Mouse (Mus musculus) midbrain, embryonic 16.5 days (tissue): ENCODE results near the gene Nkx1-2. TPM values are rescaled to one million over a fixed set of nuclear protein-coding genes. Genes with fewer than 3 reads are reported as not detected.

Experiments used
- ATAC-seq: fragments of 200-750 bp; cut with Nextera tagmentation; 2 replicates; pipeline ENCODE4 v1.8.0; 2017; ENCODE audit warnings: moderate TSS enrichment
- H3K27ac ChIP-seq: fragments of 300-500 bp; sonication (generic); 2 replicates; pipeline ENCODE4 v1.5.1; 2014; ENCODE audit warnings: mild to moderate bottlenecking, low read length, mixed read lengths
- H3K27me3 ChIP-seq: fragments of 300-500 bp; sonication (generic); 2 replicates; pipeline ENCODE4 v1.6.1; 2014; ENCODE audit warnings: low read depth, low read length, mixed read lengths; ENCODE audit not compliant: control insufficient read depth, insufficient read depth
- H3K36me3 ChIP-seq: fragments of 300-500 bp; sonication (generic); 2 replicates; pipeline ENCODE4 v1.6.1; 2014; ENCODE audit warnings: mild to moderate bottlenecking, low read length, moderate library complexity, mixed read lengths; ENCODE audit not compliant: control insufficient read depth, insufficient read depth
- H3K4me1 ChIP-seq: fragments of 300-500 bp; sonication (generic); 2 replicates; pipeline ENCODE4 v1.6.1; 2014; ENCODE audit warnings: mild to moderate bottlenecking, low read length, mixed read lengths; ENCODE audit not compliant: control insufficient read depth, insufficient read depth
- H3K4me2 ChIP-seq: fragments of 300-500 bp; sonication (generic); 2 replicates; pipeline ENCODE4 v1.6.1; 2014; ENCODE audit warnings: mild to moderate bottlenecking, low read length, mixed read lengths
- H3K4me3 ChIP-seq: fragments of 300-500 bp; sonication (generic); 2 replicates; pipeline ENCODE4 v1.5.1; 2014; ENCODE audit warnings: low read depth, mild to moderate bottlenecking, low read length, moderate library complexity, mixed read lengths
- H3K9ac ChIP-seq: fragments of 300-500 bp; sonication (generic); 2 replicates; pipeline ENCODE4 v1.6.1; 2014; ENCODE audit warnings: low read depth, low read length, mixed read lengths
- H3K9me3 ChIP-seq: fragments of 300-500 bp; sonication (generic); replicated peaks from 2 replicates; pipeline ENCODE4 v1.6.1; 2014; ENCODE audit warnings: mild to moderate bottlenecking, low read length, mixed read lengths; ENCODE audit not compliant: control insufficient read depth, poor library complexity, severe bottlenecking
- WGBS: fragments of 180-500 bp; shearing (Covaris S2); extraction: QIAGEN DNeasy Blood & Tissue Kit; methylation state at CpG from one replicate; pipeline ENCODE4 v1.1.7; 2014; 5-methylcytosine and 5-hydroxymethylcytosine counted together
- polyA plus RNA-seq: library from polyadenylated mRNA; unstranded; fragments of >200 nt; fragmentation: Nextera tagmentation; extraction: Ambion mirVana; gene quantifications from 2 replicates; pipeline ENCODE4 v1.2.1, GENCODE M21; 2015

Nkx1-2 gene
- polyA plus RNA-seq, 1 experiment from 2014 or later: 0.38 TPM

DNA sequence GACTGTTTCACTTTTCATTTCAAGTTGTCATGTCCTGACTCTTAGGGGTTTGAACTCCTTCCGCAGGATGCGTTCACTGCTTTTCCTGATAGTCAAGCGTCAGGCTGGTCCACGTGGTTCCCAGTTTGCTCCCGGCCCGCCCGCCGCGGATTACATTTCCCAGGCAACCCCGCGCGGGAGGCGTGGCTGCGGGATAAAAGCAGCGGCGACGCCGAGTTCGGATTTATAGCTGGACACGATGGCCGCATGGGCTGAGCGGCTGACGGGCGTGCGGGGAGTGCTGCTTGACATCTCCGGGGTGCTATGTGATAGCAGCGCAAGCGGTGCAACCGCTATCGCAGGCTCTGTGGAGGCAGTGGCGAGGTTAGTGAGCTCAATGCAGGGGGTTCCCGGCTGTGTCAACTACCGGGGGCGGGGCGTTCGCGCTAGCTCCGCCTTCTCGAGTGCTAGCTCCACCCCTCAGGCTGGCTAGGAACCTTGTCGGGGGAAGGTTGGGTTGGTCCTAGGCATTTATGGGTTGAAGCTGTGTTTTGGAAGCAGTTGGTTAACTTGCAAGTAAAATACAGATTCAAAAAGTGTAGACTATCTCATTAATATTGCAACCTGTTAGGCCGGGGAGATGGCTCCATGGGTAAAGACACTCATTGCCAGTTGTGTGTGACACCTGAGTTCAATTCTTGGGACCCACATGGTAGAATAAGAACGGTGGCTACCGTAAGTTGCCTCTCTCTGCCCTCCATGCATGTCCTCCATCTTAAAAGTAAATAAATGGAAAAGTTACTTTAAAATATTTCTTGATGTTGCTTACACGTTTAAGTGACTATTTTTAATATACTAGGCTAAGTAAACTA, 11.3 kb upstream of the Nkx1-2 start, which contains the start of gene Lhpp:
Lhpp (plus strand) TSS at position 171 of the 851 bp plus-strand sequence.
- Histone ChIP-seq H3K4me3 (peak within 1 kb of the TSS; percentile 56), H3K27ac (peak within 1 kb of the TSS; percentile 40; the same call in 1 of the 2 replicates), H3K4me2 (peak within 1 kb of the TSS; percentile 58), H3K27me3 (no peaks in the 10 kb centered on the region; the same call in 1 of the 2 replicates), H3K9ac (peak within 1 kb of the TSS; percentile 65), H3K36me3 (no peaks in the 10 kb centered on the region), H3K9me3 (no peaks in the 10 kb centered on the region), H3K4me1 (peaks cover 3% of the 10 kb centered on the region; the same call in 1 of the 2 replicates)
- peak; percentile 90 for ATAC-seq
- 7% methylated on average over 44 of the region's 44 CpGs for WGBS

DNA sequence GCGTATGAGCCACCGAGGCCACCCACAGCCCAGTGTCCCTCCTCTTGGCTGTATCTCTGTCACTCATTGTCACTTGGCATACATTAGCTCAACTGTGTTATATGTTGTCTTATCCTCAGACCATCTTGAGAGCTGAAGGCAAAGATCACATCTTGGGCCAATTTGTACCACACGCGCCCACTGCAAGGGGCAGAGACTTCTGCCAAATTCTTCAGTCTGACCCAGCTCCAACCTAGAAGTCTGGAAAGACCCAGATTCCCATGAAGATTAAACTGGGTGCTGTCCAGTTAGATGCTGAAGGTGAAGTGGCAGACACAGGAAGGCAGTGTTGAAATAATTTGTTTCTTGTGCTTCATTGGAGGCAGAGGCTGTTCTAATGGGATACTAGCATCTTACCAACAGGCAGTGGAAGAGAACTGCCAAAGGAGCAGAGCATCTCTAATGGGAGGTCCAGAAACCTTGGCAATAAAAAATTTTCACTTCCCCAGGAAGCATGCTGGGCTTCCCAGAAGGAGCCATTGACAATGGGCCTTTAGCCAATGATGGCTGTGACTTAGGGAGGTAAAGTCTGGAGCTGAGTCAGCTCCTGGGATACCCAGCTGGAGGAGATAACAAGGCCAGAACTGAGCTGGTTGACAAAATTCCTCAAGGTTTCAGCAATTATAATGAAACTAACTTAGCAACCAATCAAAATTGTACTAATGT, 9.0 kb upstream of the Nkx1-2 start:
- H3K4me3 ChIP-seq: no peak overlapping the region
- no peak for ATAC-seq
- H3K36me3 ChIP-seq: no peaks in the 10 kb centered on the region
- H3K4me2 ChIP-seq: no peak overlapping the region
- peaks cover 3% of the 10 kb centered on the region; the same call in 1 of the 2 replicates for H3K4me1 ChIP-seq
- no peaks in the 10 kb centered on the region; the same call in 1 of the 2 replicates for H3K27me3 ChIP-seq
- H3K9me3 ChIP-seq: no peaks in the 10 kb centered on the region
- no peak overlapping the region for H3K9ac ChIP-seq
- WGBS: 95% methylated on average over 4 of the region's 4 CpGs
- no peak overlapping the region for H3K27ac ChIP-seq

- ATAC-seq: no peak
- WGBS: 60% methylated on average over 5 of the region's 5 CpGs
Observed at GRCm38 (mm10) chr7:132605689-132606088, 6.3 kb upstream of the Nkx1-2 start.

GRCm38 (mm10) chr7:132604720-132605119, 5.3 kb upstream of the Nkx1-2 start:
- Histone ChIP-seq H3K27ac (no peak overlapping the region), H3K9me3 (no peaks in the 10 kb centered on the region), H3K27me3 (peaks cover 25% of the 10 kb centered on the region), H3K4me2 (no peak overlapping the region), H3K9ac (no peak overlapping the region), H3K4me1 (peaks cover 8% of the 10 kb centered on the region), H3K4me3 (no peak overlapping the region), H3K36me3 (no peaks in the 10 kb centered on the region)
- WGBS: 83% methylated on average over 4 of the region's 4 CpGs
- ATAC-seq: no peak

More at GRCm38 (mm10) chr7:132605689-132606088, 6.3 kb upstream of the Nkx1-2 start:
- no peaks in the 10 kb centered on the region for H3K4me1 ChIP-seq
- no peaks in the 10 kb centered on the region for H3K36me3 ChIP-seq
- no peak overlapping the region for H3K4me2 ChIP-seq
- no peak overlapping the region for H3K9ac ChIP-seq
- H3K27me3 ChIP-seq: peaks cover 17% of the 10 kb centered on the region
- H3K27ac ChIP-seq: no peak overlapping the region
- no peaks in the 10 kb centered on the region for H3K9me3 ChIP-seq
- H3K4me3 ChIP-seq: no peak overlapping the region

GRCm38 (mm10) chr7:132600926-132601325, 1.5 kb upstream of the Nkx1-2 start:
- Histone ChIP-seq H3K9ac (no peak overlapping the region), H3K36me3 (no peaks in the 10 kb centered on the region), H3K27ac (no peak overlapping the region), H3K9me3 (no peaks in the 10 kb centered on the region), H3K4me2 (no peak overlapping the region), H3K4me1 (peaks cover 23% of the 10 kb centered on the region), H3K4me3 (no peak overlapping the region), H3K27me3 (peaks cover 52% of the 10 kb centered on the region)
- WGBS: 6% methylated on average over 8 of the region's 8 CpGs
- ATAC-seq: no peak

- Histone ChIP-seq H3K36me3 (no peaks in the 10 kb centered on the region), H3K9me3 (no peaks in the 10 kb centered on the region), H3K4me1 (peaks cover 23% of the 10 kb centered on the region), H3K9ac (peak overlapping the region; percentile 47), H3K27me3 (peaks cover 55% of the 10 kb centered on the region), H3K4me2 (peak overlapping the region; percentile 77), H3K27ac (no peak overlapping the region), H3K4me3 (peak overlapping the region; percentile 38)
- WGBS: under 1% methylated on average over 9 of the region's 9 CpGs
- no peak for ATAC-seq
Observed at GRCm38 (mm10) chr7:132600026-132600425, 589 bp upstream of the Nkx1-2 start.

DNA sequence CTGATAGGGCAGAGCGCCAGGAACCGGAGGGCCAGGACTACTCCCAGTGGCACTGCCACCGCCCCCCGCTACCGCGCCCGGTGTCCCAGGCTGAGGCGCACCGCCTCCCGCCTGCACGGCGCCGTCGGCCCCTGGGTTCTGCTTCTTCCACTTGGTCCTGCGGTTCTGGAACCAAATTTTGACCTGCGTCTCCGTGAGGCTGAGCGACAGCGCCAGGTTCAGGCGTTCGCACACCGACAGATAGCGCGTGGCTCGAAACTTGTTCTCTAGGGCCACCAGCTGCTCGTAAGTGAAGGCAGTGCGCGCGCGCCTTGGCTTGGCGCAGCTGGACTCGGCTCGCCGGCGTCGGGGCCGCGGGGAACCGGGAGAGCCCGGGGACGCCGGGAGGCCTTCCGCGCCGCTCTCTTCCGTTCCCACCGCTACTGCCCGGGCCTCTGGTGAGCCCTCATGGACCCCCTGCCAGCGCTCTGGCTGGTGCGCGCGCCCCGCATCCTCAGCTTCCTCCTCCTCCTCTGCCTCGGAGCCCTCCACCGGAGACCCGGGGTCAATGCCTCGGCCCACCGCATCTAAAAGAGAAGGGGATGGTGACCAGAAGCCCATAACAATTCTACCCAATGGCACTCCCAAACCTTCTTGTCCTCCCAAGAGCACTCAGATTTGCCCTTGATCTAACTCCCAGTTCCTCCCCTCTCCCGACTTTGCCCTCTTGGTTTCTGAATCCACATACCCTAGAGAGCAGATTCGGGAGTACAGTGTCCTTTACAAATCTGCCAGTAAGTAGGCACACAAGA, 2.0 kb downstream of the Nkx1-2 start:
- no peak overlapping the region for H3K27ac ChIP-seq
- under 1% methylated on average over 45 of the region's 60 CpGs for WGBS
- ATAC-seq: no peak
- H3K27me3 ChIP-seq: peaks cover 58% of the 10 kb centered on the region
- peaks cover 23% of the 10 kb centered on the region for H3K4me1 ChIP-seq
- peak overlapping the region; percentile 43 for H3K4me3 ChIP-seq
- peak overlapping the region; percentile 49 for H3K9ac ChIP-seq
- no peaks in the 10 kb centered on the region for H3K9me3 ChIP-seq
- no peaks in the 10 kb centered on the region for H3K36me3 ChIP-seq
- H3K4me2 ChIP-seq: peak overlapping the region; percentile 76

DNA sequence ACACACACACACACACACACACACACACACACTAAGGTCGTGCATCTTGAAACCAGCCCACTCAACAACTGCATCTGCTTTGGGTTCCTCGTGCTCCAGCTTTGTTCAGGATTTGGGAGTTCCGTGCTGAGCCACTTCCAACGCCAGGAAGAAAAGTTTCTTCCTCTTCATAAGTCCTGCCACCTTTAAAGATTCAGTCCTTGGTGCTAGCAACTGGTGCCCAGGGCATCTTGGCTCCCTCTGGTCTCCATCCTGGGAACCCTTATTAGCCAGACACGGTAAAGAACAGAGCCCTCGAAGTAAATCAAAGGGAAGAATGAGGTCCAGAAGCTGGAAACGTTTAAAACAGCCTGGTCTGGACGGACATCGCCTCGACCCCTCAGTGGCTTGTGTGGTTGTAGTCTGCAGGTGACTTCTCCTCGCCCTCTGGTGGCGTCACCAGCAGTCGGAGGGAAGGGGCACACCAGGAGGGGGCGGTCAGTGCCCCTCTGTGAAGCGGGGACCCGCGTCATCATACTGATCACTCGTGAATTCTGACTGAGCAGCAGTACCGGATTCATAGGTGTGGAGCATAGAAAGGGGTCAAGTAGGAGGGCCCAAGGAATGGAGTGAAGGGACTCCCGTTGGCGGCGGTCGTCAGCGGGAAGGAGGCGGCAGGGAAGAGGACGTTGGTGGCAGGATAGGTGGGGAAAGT, 2.7 kb downstream of the Nkx1-2 start:
- 6% methylated on average over 26 of the region's 26 CpGs for WGBS
- Histone ChIP-seq H3K27me3 (peaks cover 50% of the 10 kb centered on the region), H3K4me1 (peaks cover 23% of the 10 kb centered on the region), H3K9me3 (no peaks in the 10 kb centered on the region), H3K4me2 (peak overlapping the region; percentile 76), H3K9ac (no peak overlapping the region; the same call in 1 of the 2 replicates), H3K4me3 (peak overlapping the region; percentile 43), H3K36me3 (no peaks in the 10 kb centered on the region), H3K27ac (no peak overlapping the region)
- ATAC-seq: no peak
